Mouse (Mus musculus) ovary, postnatal 10 days (tissue): ENCODE data around the gene Bhlhe40.
A peak's percentile ranks its signal among the peaks of the same experiment; 100 is the strongest.

Source experiments
- DNase-seq: peaks from one replicate; pipeline ENCODE4 v3.0.0; 2022; ENCODE audit warnings: low spot score

Gene Bhlhe40

GRCm38 (mm10) chr6:108660206-108660877 is at the start of gene Bhlhe40:
Gene Bhlhe40 (plus strand): TSS chr6:108660629.
- peak; percentile 52 for DNase-seq

- no peak for DNase-seq
Observed at GRCm38 (mm10) chr6:108611663-108612062, 48.8 kb upstream of the Bhlhe40 start.

- DNase-seq = no peak
Observed at GRCm38 (mm10) chr6:108618025-108618424, 42.4 kb upstream of the Bhlhe40 start.

GRCm38 (mm10) chr6:108623028-108623565 is 37.3 kb upstream of the Bhlhe40 start:
- DNase-seq = no peak

GRCm38 (mm10) chr6:108624915-108625314 is 35.5 kb upstream of the Bhlhe40 start:
- no peak for DNase-seq

GRCm38 (mm10) chr6:108630701-108631100 is 29.7 kb upstream of the Bhlhe40 start:
- DNase-seq = no peak

GRCm38 (mm10) chr6:108638157-108638833 is 22.1 kb upstream of the Bhlhe40 start:
- DNase-seq = no peak

- no peak for DNase-seq
Observed at GRCm38 (mm10) chr6:108642020-108642419, 18.4 kb upstream of the Bhlhe40 start.

- DNase-seq = no peak
Observed at GRCm38 (mm10) chr6:108643035-108643434, 17.4 kb upstream of the Bhlhe40 start.

- DNase-seq = no peak
Observed at GRCm38 (mm10) chr6:108644311-108644710, 16.1 kb upstream of the Bhlhe40 start.

- no peak for DNase-seq
Observed at GRCm38 (mm10) chr6:108647094-108647493, 13.3 kb upstream of the Bhlhe40 start.

GRCm38 (mm10) chr6:108648072-108648471 is 12.4 kb upstream of the Bhlhe40 start:
- DNase-seq = no peak

- no peak for DNase-seq
Observed at GRCm38 (mm10) chr6:108655861-108656260, 4.6 kb upstream of the Bhlhe40 start.

- DNase-seq = no peak
Observed at GRCm38 (mm10) chr6:108658051-108658415, 2.4 kb upstream of the Bhlhe40 start.

- DNase-seq = peak; percentile 37
Observed at GRCm38 (mm10) chr6:108658416-108659201, 1.8 kb upstream of the Bhlhe40 start.

- peak; percentile 82 for DNase-seq
Observed at GRCm38 (mm10) chr6:108659221-108659725, 1.2 kb upstream of the Bhlhe40 start.

GRCm38 (mm10) chr6:108659726-108660205 is 663 bp upstream of the Bhlhe40 start:
- DNase-seq = peak; percentile 68

- peak; percentile 31 for DNase-seq
Observed at GRCm38 (mm10) chr6:108660878-108661389, 505 bp downstream of the Bhlhe40 start.

- DNase-seq = peak; percentile 81
Observed at GRCm38 (mm10) chr6:108661412-108661811, 983 bp downstream of the Bhlhe40 start.

GRCm38 (mm10) chr6:108661890-108662289 is 1.5 kb downstream of the Bhlhe40 start:
- no peak for DNase-seq

- no peak for DNase-seq
Observed at GRCm38 (mm10) chr6:108662314-108663240, 2.1 kb downstream of the Bhlhe40 start.
